Mouse (Mus musculus) liver, embryonic 13.5 days (tissue): ENCODE data around the gene Ryr3. TPM values are rescaled to one million over a fixed set of nuclear protein-coding genes. Genes with fewer than 3 reads are reported as not detected.

ENCODE experiments used
- ATAC-seq: fragments of 200-750 bp; cut with Nextera tagmentation; 2 replicates; pipeline ENCODE4 v1.8.0; 2017; ENCODE audit warnings: low read depth, mild to moderate bottlenecking, moderate number of reproducible peaks, moderate library complexity
- DNase-seq: peaks from one replicate; pipeline ENCODE4 v3.0.0; 2022
- H3K27ac ChIP-seq: fragments of 300-500 bp; sonication (generic); 2 replicates; pipeline ENCODE4 v1.5.1; 2015; ENCODE audit warnings: moderate library complexity, mild to moderate bottlenecking, inconsistent platforms
- H3K27me3 ChIP-seq: fragments of 300-500 bp; sonication (generic); 2 replicates; pipeline ENCODE4 v1.6.1; 2015; ENCODE audit warnings: mild to moderate bottlenecking, inconsistent platforms
- H3K36me3 ChIP-seq: fragments of 300-500 bp; sonication (generic); 2 replicates; pipeline ENCODE4 v1.6.1; 2015; ENCODE audit warnings: mild to moderate bottlenecking, inconsistent platforms
- H3K4me1 ChIP-seq: fragments of 300-500 bp; sonication (generic); replicated peaks from 2 replicates; pipeline ENCODE4 v1.6.1; 2015; ENCODE audit warnings: inconsistent platforms
- H3K4me2 ChIP-seq: fragments of 300-500 bp; sonication (generic); 2 replicates; pipeline ENCODE4 v1.6.1; 2015; ENCODE audit warnings: inconsistent platforms, mild to moderate bottlenecking, moderate library complexity
- H3K4me3 ChIP-seq: fragments of 300-500 bp; sonication (generic); replicated peaks from 2 replicates; pipeline ENCODE4 v1.5.1; 2015; ENCODE audit warnings: mild to moderate bottlenecking, inconsistent platforms
- H3K9ac ChIP-seq: fragments of 300-500 bp; sonication (generic); 2 replicates; pipeline ENCODE4 v1.6.1; 2015; ENCODE audit warnings: mild to moderate bottlenecking, inconsistent platforms
- H3K9me3 ChIP-seq: fragments of 300-500 bp; sonication (generic); replicated peaks from 2 replicates; pipeline ENCODE4 v1.6.1; 2016; ENCODE audit warnings: inconsistent platforms
- WGBS: fragments of 180-500 bp; shearing (Covaris S2); methylation state at CpG from one replicate; pipeline ENCODE4 v1.1.7; 2015; ENCODE audit not compliant: insufficient replicate concordance; 5-methylcytosine and 5-hydroxymethylcytosine counted together
- polyA plus RNA-seq: library from polyadenylated mRNA; unstranded; fragments of >200 nt; fragmentation: Nextera tagmentation; extraction: Ambion mirVana; gene quantifications from 2 replicates; pipeline ENCODE4 v1.2.1, GENCODE M21; 2015

Gene Ryr3
- polyA plus RNA-seq, 1 experiment from 2014 or later: 0.12 TPM

DNA sequence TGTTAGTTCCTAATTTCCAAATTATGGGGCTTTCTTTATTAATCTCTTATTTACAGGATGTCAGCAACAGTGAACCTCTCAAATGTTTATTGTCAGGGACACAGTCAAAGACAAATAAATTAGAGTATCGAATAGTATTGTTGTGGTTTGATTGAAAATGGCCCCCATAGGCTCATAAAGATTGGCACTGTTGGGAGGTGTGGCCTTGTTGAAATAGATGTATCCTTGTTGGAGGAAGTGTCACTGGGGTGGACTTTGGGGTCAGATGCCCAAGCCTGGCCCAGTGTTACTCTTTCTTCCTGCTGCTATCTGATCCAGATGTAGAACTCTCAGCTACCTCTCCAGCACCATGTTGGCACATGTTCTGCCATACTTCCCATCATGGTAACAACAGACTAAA lies 495.7 kb downstream of the Ryr3 start:
- H3K9ac ChIP-seq: no peak overlapping the region
- WGBS: 59% methylated on average over 1 of the region's 1 CpGs
- DNase-seq: no peak

GRCm38 (mm10) chr2:112720715-112721114 lies 496.2 kb downstream of the Ryr3 start:
- Histone ChIP-seq H3K27ac (no peak overlapping the region), H3K27me3 (no peaks in the 10 kb centered on the region), H3K9me3 (no peaks in the 10 kb centered on the region), H3K4me3 (no peak overlapping the region), H3K36me3 (no peaks in the 10 kb centered on the region), H3K4me1 (no peaks in the 10 kb centered on the region), H3K4me2 (no peak overlapping the region), H3K9ac (no peak overlapping the region)
- 55% methylated on average over 3 of the region's 3 CpGs for WGBS
- no peak for DNase-seq
- no peak for ATAC-seq

More for the DNA sequence above, 495.7 kb downstream of the Ryr3 start:
- Histone ChIP-seq H3K9me3 (no peaks in the 10 kb centered on the region), H3K27me3 (no peaks in the 10 kb centered on the region), H3K4me2 (no peak overlapping the region), H3K27ac (no peak overlapping the region), H3K4me1 (no peaks in the 10 kb centered on the region), H3K4me3 (no peak overlapping the region), H3K36me3 (no peaks in the 10 kb centered on the region)
- no peak for ATAC-seq

GRCm38 (mm10) chr2:112714648-112715047 lies 502.2 kb downstream of the Ryr3 start:
- no peak for DNase-seq

GRCm38 (mm10) chr2:112681817-112682216 lies 535.1 kb downstream of the Ryr3 start:
- H3K9me3 ChIP-seq: no peaks in the 10 kb centered on the region
- no peak overlapping the region for H3K4me3 ChIP-seq
- H3K4me1 ChIP-seq: no peaks in the 10 kb centered on the region

More at GRCm38 (mm10) chr2:112714648-112715047, 502.2 kb downstream of the Ryr3 start:
- H3K4me3 ChIP-seq: no peak overlapping the region
- no peaks in the 10 kb centered on the region for H3K36me3 ChIP-seq
- H3K4me2 ChIP-seq: no peak overlapping the region
- no peaks in the 10 kb centered on the region for H3K27me3 ChIP-seq
- H3K9me3 ChIP-seq: no peaks in the 10 kb centered on the region
- 28% methylated on average over 4 of the region's 4 CpGs for WGBS
- ATAC-seq: no peak
- H3K9ac ChIP-seq: no peak overlapping the region
- no peaks in the 10 kb centered on the region for H3K4me1 ChIP-seq
- no peak overlapping the region for H3K27ac ChIP-seq

GRCm38 (mm10) chr2:112677246-112677645 lies 539.6 kb downstream of the Ryr3 start:
- Histone ChIP-seq H3K9ac (no peak overlapping the region), H3K9me3 (no peaks in the 10 kb centered on the region), H3K4me2 (no peak overlapping the region), H3K27me3 (no peaks in the 10 kb centered on the region), H3K4me1 (no peaks in the 10 kb centered on the region), H3K4me3 (no peak overlapping the region), H3K36me3 (no peaks in the 10 kb centered on the region), H3K27ac (no peak overlapping the region)
- no peak for ATAC-seq
- DNase-seq: no peak
- WGBS: 57% methylated on average over 1 of the region's 1 CpGs

More at GRCm38 (mm10) chr2:112681817-112682216, 535.1 kb downstream of the Ryr3 start:
- Histone ChIP-seq H3K4me2 (no peak overlapping the region), H3K36me3 (no peaks in the 10 kb centered on the region), H3K27ac (no peak overlapping the region), H3K27me3 (no peaks in the 10 kb centered on the region), H3K9ac (no peak overlapping the region)
- DNase-seq (no peak), ATAC-seq (no peak)
- WGBS: 49% methylated on average over 5 of the region's 5 CpGs

DNA sequence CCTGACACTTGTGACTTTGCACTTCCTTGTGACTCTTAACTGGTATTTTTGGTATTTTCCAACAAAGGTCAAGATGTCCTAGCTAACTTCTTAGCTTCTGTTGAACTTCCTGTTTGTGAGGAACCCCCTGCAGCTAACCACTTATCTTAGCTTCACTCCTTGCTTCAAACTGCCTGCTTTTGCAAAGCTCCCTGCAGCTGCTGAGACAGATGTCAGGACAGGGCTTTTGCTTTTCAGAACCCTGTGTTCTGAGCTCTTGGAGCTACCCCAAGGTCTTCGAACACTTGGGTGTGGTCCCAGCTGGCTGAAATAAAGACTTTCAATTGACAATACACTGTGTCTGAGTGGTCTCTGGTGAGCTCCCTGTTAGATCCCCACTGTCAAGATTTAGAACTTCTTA lies 540.2 kb downstream of the Ryr3 start:
- Histone ChIP-seq H3K9me3 (no peaks in the 10 kb centered on the region), H3K4me3 (no peak overlapping the region), H3K9ac (no peak overlapping the region), H3K27me3 (no peaks in the 10 kb centered on the region), H3K4me1 (no peaks in the 10 kb centered on the region), H3K36me3 (no peaks in the 10 kb centered on the region), H3K27ac (no peak overlapping the region), H3K4me2 (no peak overlapping the region)
- WGBS: 9% methylated on average over 1 of the region's 1 CpGs
- ATAC-seq: peak; percentile 51; the same call in 1 of the 2 replicates
- DNase-seq: peak; percentile 7

- no peak for DNase-seq
- 50% methylated on average over 2 of the region's 2 CpGs for WGBS
Measured at GRCm38 (mm10) chr2:112676175-112676574, 540.7 kb downstream of the Ryr3 start.

GRCm38 (mm10) chr2:112669461-112669860 lies 547.4 kb downstream of the Ryr3 start:
- no peak overlapping the region for H3K4me2 ChIP-seq
- no peaks in the 10 kb centered on the region for H3K27me3 ChIP-seq
- no peaks in the 10 kb centered on the region for H3K9me3 ChIP-seq
- no peak for ATAC-seq
- WGBS: 27% methylated on average over 3 of the region's 3 CpGs
- DNase-seq: no peak
- H3K4me3 ChIP-seq: no peak overlapping the region
- no peaks in the 10 kb centered on the region for H3K4me1 ChIP-seq
- no peak overlapping the region for H3K9ac ChIP-seq
- H3K36me3 ChIP-seq: no peaks in the 10 kb centered on the region
- no peak overlapping the region for H3K27ac ChIP-seq

More at GRCm38 (mm10) chr2:112676175-112676574, 540.7 kb downstream of the Ryr3 start:
- no peak overlapping the region for H3K4me2 ChIP-seq
- no peak overlapping the region for H3K9ac ChIP-seq
- no peaks in the 10 kb centered on the region for H3K36me3 ChIP-seq
- no peaks in the 10 kb centered on the region for H3K27me3 ChIP-seq
- no peak overlapping the region for H3K27ac ChIP-seq
- no peaks in the 10 kb centered on the region for H3K9me3 ChIP-seq
- ATAC-seq: no peak
- no peak overlapping the region for H3K4me3 ChIP-seq
- H3K4me1 ChIP-seq: no peaks in the 10 kb centered on the region

GRCm38 (mm10) chr2:112656131-112656530 lies 560.8 kb downstream of the Ryr3 start:
- no peaks in the 10 kb centered on the region for H3K4me1 ChIP-seq
- WGBS: 43% methylated on average over 5 of the region's 5 CpGs
- DNase-seq (no peak), ATAC-seq (no peak)
- H3K4me2 ChIP-seq: no peak overlapping the region
- no peaks in the 10 kb centered on the region for H3K27me3 ChIP-seq
- H3K9ac ChIP-seq: no peak overlapping the region
- H3K27ac ChIP-seq: no peak overlapping the region
- H3K36me3 ChIP-seq: no peaks in the 10 kb centered on the region
- no peaks in the 10 kb centered on the region for H3K9me3 ChIP-seq
- H3K4me3 ChIP-seq: no peak overlapping the region

- Histone ChIP-seq H3K9me3 (no peaks in the 10 kb centered on the region), H3K4me3 (no peak overlapping the region), H3K27ac (no peak overlapping the region), H3K27me3 (no peaks in the 10 kb centered on the region), H3K36me3 (no peaks in the 10 kb centered on the region), H3K9ac (no peak overlapping the region), H3K4me1 (no peaks in the 10 kb centered on the region), H3K4me2 (no peak overlapping the region)
- WGBS: 56% methylated on average over 3 of the region's 3 CpGs
- no peak for DNase-seq
- ATAC-seq: no peak
Measured at GRCm38 (mm10) chr2:112653836-112654235, 563.1 kb downstream of the Ryr3 start.

GRCm38 (mm10) chr2:112637206-112637605 lies 579.7 kb downstream of the Ryr3 start:
- Histone ChIP-seq H3K4me3 (no peak overlapping the region), H3K27ac (no peak overlapping the region), H3K4me1 (no peaks in the 10 kb centered on the region), H3K27me3 (no peaks in the 10 kb centered on the region), H3K9me3 (no peaks in the 10 kb centered on the region), H3K4me2 (no peak overlapping the region), H3K9ac (no peak overlapping the region), H3K36me3 (peaks cover 1% of the 10 kb centered on the region; the same call in 1 of the 2 replicates)
- WGBS: 81% methylated on average over 5 of the region's 5 CpGs
- DNase-seq: no peak
- no peak for ATAC-seq

DNA sequence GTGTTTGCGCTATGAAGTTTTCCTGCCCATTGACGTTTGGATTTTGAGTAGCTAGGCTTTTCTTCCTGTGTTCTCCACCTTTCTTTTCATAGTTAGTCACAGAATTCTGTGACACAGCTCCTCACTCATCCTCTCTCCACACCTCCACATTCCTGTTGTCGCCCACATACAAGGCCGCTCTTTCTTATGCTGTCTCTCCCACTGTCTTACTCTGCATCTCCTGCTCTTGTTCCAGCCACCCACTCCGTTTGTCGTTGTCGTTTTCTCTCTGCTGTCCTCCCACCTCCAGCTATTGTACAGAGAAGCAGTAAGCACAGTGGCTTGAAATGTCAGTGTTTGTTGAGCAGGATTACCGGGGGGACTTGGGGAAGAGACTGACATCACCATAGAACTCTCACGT lies 584.4 kb downstream of the Ryr3 start:
- Histone ChIP-seq H3K36me3 (peaks cover 7% of the 10 kb centered on the region; the same call in 1 of the 2 replicates), H3K9ac (no peak overlapping the region), H3K4me2 (no peak overlapping the region), H3K4me3 (no peak overlapping the region), H3K4me1 (no peaks in the 10 kb centered on the region), H3K9me3 (no peaks in the 10 kb centered on the region), H3K27me3 (no peaks in the 10 kb centered on the region), H3K27ac (no peak overlapping the region)
- no peak for ATAC-seq
- 81% methylated on average over 9 of the region's 9 CpGs for WGBS
- no peak for DNase-seq
